Mouse (Mus musculus) midbrain, embryonic 16.5 days (tissue): ENCODE measurements around the gene Tnip3. TPM values are rescaled to one million over a fixed set of nuclear protein-coding genes. Genes with fewer than 3 reads are reported as not detected.

Experiments
- ATAC-seq: fragments of 200-750 bp; cut with Nextera tagmentation; 2 replicates; pipeline ENCODE4 v1.8.0; 2017; ENCODE audit warnings: moderate TSS enrichment
- H3K27ac ChIP-seq: fragments of 300-500 bp; sonication (generic); 2 replicates; pipeline ENCODE4 v1.5.1; 2014; ENCODE audit warnings: mild to moderate bottlenecking, low read length, mixed read lengths
- H3K27me3 ChIP-seq: fragments of 300-500 bp; sonication (generic); 2 replicates; pipeline ENCODE4 v1.6.1; 2014; ENCODE audit warnings: low read depth, low read length, mixed read lengths; ENCODE audit not compliant: control insufficient read depth, insufficient read depth
- H3K36me3 ChIP-seq: fragments of 300-500 bp; sonication (generic); 2 replicates; pipeline ENCODE4 v1.6.1; 2014; ENCODE audit warnings: mild to moderate bottlenecking, low read length, moderate library complexity, mixed read lengths; ENCODE audit not compliant: control insufficient read depth, insufficient read depth
- H3K4me1 ChIP-seq: fragments of 300-500 bp; sonication (generic); 2 replicates; pipeline ENCODE4 v1.6.1; 2014; ENCODE audit warnings: mild to moderate bottlenecking, low read length, mixed read lengths; ENCODE audit not compliant: control insufficient read depth, insufficient read depth
- H3K4me2 ChIP-seq: fragments of 300-500 bp; sonication (generic); 2 replicates; pipeline ENCODE4 v1.6.1; 2014; ENCODE audit warnings: mild to moderate bottlenecking, low read length, mixed read lengths
- H3K4me3 ChIP-seq: fragments of 300-500 bp; sonication (generic); 2 replicates; pipeline ENCODE4 v1.5.1; 2014; ENCODE audit warnings: low read depth, mild to moderate bottlenecking, low read length, moderate library complexity, mixed read lengths
- H3K9ac ChIP-seq: fragments of 300-500 bp; sonication (generic); 2 replicates; pipeline ENCODE4 v1.6.1; 2014; ENCODE audit warnings: low read depth, low read length, mixed read lengths
- H3K9me3 ChIP-seq: fragments of 300-500 bp; sonication (generic); replicated peaks from 2 replicates; pipeline ENCODE4 v1.6.1; 2014; ENCODE audit warnings: mild to moderate bottlenecking, low read length, mixed read lengths; ENCODE audit not compliant: control insufficient read depth, poor library complexity, severe bottlenecking
- WGBS: fragments of 180-500 bp; shearing (Covaris S2); extraction: QIAGEN DNeasy Blood & Tissue Kit; methylation state at CpG from one replicate; pipeline ENCODE4 v1.1.7; 2014; 5-methylcytosine and 5-hydroxymethylcytosine counted together
- polyA plus RNA-seq: library from polyadenylated mRNA; unstranded; fragments of >200 nt; fragmentation: Nextera tagmentation; extraction: Ambion mirVana; gene quantifications from 2 replicates; pipeline ENCODE4 v1.2.1, GENCODE M21; 2015

The Tnip3 gene
- polyA plus RNA-seq, 1 experiment from 2014 or later: not detected

- Histone ChIP-seq H3K9ac (no peak overlapping the region), H3K4me3 (no peak overlapping the region), H3K27me3 (no peaks in the 10 kb centered on the region), H3K4me1 (no peaks in the 10 kb centered on the region), H3K4me2 (no peak overlapping the region), H3K27ac (no peak overlapping the region), H3K9me3 (no peaks in the 10 kb centered on the region), H3K36me3 (no peaks in the 10 kb centered on the region)
- no peak for ATAC-seq
- 42% methylated on average over 8 of the region's 8 CpGs for WGBS
Observed at GRCm38 (mm10) chr6:65569741-65570140, 44.6 kb downstream of the Tnip3 start.

DNA sequence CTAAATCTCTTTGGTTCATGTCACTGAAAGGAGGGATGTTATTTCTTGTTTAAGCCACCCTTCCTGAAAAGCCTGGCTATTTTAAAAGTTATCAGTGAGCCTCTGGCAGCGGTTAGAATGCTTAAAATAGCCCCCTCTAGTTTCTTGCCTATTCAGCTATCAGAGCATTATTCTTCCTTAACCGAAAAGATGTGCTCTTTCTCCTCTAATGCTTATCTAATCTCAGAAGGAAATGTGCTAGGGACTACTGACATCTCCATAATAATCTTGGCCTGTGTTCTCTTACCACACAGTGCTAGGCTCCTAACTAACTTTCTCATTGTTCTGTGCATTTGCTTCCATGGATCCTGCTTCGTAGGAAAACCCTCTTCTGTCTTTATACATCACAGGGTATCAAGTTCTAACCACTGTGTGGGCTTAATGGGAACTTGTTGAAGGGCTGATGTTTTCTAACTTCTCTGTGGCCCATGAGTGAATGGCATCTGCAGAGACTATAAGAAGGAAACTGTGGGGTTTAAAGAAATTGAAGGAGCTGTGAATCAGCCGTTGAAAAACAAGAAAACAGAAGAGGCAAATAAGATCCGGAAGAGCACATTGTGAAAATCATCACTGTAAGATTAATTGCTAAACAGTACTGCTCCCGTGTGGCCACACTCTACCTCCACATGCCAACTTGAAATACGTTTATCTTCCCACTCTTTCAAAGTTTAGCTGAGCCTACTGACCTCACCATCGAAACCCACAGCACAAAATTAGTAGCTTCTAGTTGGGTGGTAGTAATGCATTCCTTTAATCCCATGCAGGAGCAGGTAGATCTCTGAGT, 53.2 kb downstream of the Tnip3 start:
- Histone ChIP-seq H3K9ac (no peak overlapping the region), H3K36me3 (no peaks in the 10 kb centered on the region), H3K27ac (no peak overlapping the region), H3K4me2 (no peak overlapping the region), H3K4me1 (no peaks in the 10 kb centered on the region), H3K9me3 (no peaks in the 10 kb centered on the region), H3K4me3 (no peak overlapping the region), H3K27me3 (no peaks in the 10 kb centered on the region)
- no peak for ATAC-seq
- 80% methylated on average over 8 of the region's 8 CpGs for WGBS

GRCm38 (mm10) chr6:65583029-65583428, 57.9 kb downstream of the Tnip3 start:
- no peak overlapping the region for H3K27ac ChIP-seq

DNA sequence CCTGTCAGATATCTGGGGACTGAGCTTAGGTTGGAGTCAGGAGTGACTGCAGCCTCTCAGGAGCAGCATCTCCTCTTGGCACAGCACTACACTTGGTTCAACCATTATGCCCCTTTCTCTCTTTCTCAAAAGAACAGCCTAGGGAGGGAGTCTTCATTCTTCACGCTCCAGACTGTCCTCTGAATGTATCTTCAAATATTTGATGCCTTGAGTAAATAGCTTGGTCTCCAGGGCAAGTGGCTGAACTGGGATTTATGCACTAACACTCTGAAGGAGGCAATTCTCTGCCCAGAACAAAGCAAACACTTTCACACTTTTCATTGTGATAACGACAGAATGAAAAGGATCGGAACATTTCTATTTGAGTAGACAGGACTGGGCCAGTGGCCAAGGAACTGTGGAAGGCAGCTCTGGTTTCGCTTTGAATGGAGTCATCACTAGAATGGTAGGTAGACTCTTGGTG, 59.8 kb downstream of the Tnip3 start:
- no peak; the same call in 1 of the 2 replicates for ATAC-seq
- 19% methylated on average over 4 of the region's 4 CpGs for WGBS
- H3K27me3 ChIP-seq: no peaks in the 10 kb centered on the region
- H3K9ac ChIP-seq: no peak overlapping the region
- H3K36me3 ChIP-seq: no peaks in the 10 kb centered on the region
- H3K9me3 ChIP-seq: no peaks in the 10 kb centered on the region
- H3K4me3 ChIP-seq: no peak overlapping the region
- no peak overlapping the region for H3K4me2 ChIP-seq
- no peak overlapping the region for H3K27ac ChIP-seq
- H3K4me1 ChIP-seq: no peaks in the 10 kb centered on the region

More at GRCm38 (mm10) chr6:65583029-65583428, 57.9 kb downstream of the Tnip3 start:
- no peaks in the 10 kb centered on the region for H3K36me3 ChIP-seq
- H3K4me2 ChIP-seq: no peak overlapping the region
- H3K27me3 ChIP-seq: no peaks in the 10 kb centered on the region
- 78% methylated on average over 4 of the region's 4 CpGs for WGBS
- H3K9ac ChIP-seq: no peak overlapping the region
- no peaks in the 10 kb centered on the region for H3K9me3 ChIP-seq
- H3K4me3 ChIP-seq: no peak overlapping the region
- ATAC-seq: no peak
- H3K4me1 ChIP-seq: no peaks in the 10 kb centered on the region

DNA sequence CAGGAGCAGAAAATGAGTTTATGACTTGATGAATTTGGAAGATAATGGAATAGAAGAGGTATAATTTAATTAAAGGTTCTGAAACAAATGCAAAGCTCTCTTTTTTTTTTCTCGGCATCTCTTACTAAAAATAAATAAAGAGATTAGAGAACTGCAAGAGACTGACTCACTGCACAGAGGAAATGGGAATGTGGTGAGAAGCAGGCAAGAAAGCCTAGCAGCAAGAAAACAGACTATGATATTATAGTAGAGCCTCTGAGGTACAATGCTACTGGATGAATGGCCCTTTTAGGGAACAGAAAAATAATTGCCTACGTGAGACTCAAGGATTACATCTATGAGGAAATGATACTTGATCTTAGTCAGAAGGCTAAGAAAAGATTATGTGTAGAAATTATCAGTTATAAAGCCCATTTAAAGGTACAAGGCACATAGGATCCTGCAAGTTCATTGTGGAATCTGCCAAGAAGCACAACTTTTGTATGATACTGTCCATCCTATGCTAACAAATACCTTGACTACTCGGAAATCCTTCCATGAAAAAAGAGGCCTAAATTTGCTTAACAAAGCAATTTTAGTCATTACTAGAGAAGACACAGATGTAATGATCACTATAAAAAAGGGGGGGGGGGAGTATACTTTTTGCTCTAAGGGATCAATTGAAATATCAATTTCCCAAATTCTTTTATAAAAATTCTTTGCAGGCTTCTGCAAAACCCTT, 60.4 kb downstream of the Tnip3 start:
- Histone ChIP-seq H3K4me1 (no peaks in the 10 kb centered on the region), H3K4me3 (no peak overlapping the region), H3K27me3 (no peaks in the 10 kb centered on the region), H3K4me2 (no peak overlapping the region), H3K9me3 (no peaks in the 10 kb centered on the region), H3K9ac (no peak overlapping the region), H3K36me3 (no peaks in the 10 kb centered on the region), H3K27ac (no peak overlapping the region)
- WGBS: 62% methylated on average over 3 of the region's 3 CpGs
- no peak for ATAC-seq

DNA sequence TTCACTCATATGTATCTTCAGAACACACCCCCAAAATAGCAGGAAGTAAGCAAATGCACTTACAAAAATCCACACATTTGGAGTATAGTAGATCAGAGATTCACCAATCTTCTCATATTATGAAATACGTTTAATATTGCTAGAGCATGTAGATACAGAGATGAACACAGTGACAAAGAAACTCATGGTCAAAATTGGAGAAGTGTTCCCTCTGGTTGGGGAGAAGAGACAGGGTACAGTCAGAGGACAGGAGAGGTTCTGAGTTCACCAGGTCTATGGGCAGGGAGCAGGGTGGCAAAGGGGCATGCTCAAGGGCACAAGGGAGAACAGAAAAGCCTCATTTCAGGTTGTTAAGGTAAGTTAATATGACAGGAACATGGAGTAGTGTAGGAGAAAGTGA, 63.7 kb downstream of the Tnip3 start:
- H3K27ac ChIP-seq: no peak overlapping the region
- no peaks in the 10 kb centered on the region for H3K27me3 ChIP-seq
- no peaks in the 10 kb centered on the region for H3K9me3 ChIP-seq
- no peak overlapping the region for H3K4me2 ChIP-seq
- 90% methylated on average over 1 of the region's 1 CpGs for WGBS
- no peaks in the 10 kb centered on the region for H3K36me3 ChIP-seq
- H3K4me3 ChIP-seq: no peak overlapping the region
- H3K9ac ChIP-seq: no peak overlapping the region
- no peaks in the 10 kb centered on the region for H3K4me1 ChIP-seq
- ATAC-seq: no peak

DNA sequence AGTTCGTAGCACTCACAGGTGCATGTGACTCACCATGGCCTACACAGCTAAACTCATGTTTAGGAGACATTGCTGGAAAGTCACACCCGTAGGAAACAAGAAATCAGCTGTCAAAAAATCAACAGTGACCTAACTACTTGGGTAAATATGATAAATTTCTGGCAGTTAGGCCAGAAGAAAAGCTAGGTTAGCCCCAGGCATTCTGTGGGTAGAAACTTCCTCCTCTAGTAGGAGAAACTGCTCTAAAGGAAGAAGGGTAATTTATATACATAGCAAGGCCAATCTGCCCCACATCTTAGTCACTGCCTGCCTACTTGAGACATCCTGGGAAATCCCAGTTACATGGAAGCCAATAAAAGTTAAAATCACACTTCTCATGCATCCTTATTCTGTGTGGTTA, 64.9 kb downstream of the Tnip3 start:
- Histone ChIP-seq H3K27me3 (no peaks in the 10 kb centered on the region), H3K4me1 (no peaks in the 10 kb centered on the region), H3K27ac (no peak overlapping the region), H3K36me3 (no peaks in the 10 kb centered on the region), H3K4me3 (no peak overlapping the region), H3K4me2 (no peak overlapping the region), H3K9me3 (no peaks in the 10 kb centered on the region), H3K9ac (no peak overlapping the region)
- ATAC-seq: no peak
- WGBS: 91% methylated on average over 2 of the region's 2 CpGs

GRCm38 (mm10) chr6:65594171-65594570, 69.1 kb downstream of the Tnip3 start:
- H3K9ac ChIP-seq: no peak overlapping the region
- WGBS: 77% methylated on average over 3 of the region's 3 CpGs

DNA sequence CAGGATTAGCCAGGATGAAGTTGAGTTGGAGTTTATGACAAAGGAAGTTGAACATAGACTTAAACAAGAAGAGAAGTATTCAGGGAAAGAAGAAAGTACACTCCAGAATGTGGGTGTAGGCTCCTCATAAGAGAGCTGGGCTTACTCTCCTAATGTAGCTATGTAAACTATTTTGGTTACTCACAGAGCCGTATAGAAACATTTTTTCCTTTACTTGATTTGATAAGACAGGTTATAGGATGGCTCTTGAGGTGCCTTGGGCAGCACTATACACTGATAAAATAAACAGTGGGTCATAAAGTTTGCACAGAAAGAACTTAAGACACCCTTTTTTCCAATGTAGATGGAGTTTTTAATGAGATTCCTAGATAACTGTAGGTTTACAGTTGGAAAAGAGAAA, 70.3 kb downstream of the Tnip3 start:
- H3K4me1 ChIP-seq: no peaks in the 10 kb centered on the region
- no peaks in the 10 kb centered on the region for H3K27me3 ChIP-seq
- no peak for ATAC-seq
- no peaks in the 10 kb centered on the region for H3K36me3 ChIP-seq
- H3K9me3 ChIP-seq: no peaks in the 10 kb centered on the region
- H3K27ac ChIP-seq: no peak overlapping the region
- H3K4me3 ChIP-seq: no peak overlapping the region
- H3K9ac ChIP-seq: no peak overlapping the region
- WGBS: 84% methylated on average over 1 of the region's 1 CpGs
- H3K4me2 ChIP-seq: no peak overlapping the region

More at GRCm38 (mm10) chr6:65594171-65594570, 69.1 kb downstream of the Tnip3 start:
- H3K4me1 ChIP-seq: no peaks in the 10 kb centered on the region
- no peak for ATAC-seq
- H3K4me3 ChIP-seq: no peak overlapping the region
- no peaks in the 10 kb centered on the region for H3K36me3 ChIP-seq
- H3K27me3 ChIP-seq: no peaks in the 10 kb centered on the region
- H3K4me2 ChIP-seq: no peak overlapping the region
- H3K9me3 ChIP-seq: no peaks in the 10 kb centered on the region
- H3K27ac ChIP-seq: no peak overlapping the region
